Mouse (Mus musculus): ENCODE measurements around the gene Traf1.
A peak's percentile ranks its signal among the peaks of the same experiment; 100 is the strongest.

Gene Traf1

DNA sequence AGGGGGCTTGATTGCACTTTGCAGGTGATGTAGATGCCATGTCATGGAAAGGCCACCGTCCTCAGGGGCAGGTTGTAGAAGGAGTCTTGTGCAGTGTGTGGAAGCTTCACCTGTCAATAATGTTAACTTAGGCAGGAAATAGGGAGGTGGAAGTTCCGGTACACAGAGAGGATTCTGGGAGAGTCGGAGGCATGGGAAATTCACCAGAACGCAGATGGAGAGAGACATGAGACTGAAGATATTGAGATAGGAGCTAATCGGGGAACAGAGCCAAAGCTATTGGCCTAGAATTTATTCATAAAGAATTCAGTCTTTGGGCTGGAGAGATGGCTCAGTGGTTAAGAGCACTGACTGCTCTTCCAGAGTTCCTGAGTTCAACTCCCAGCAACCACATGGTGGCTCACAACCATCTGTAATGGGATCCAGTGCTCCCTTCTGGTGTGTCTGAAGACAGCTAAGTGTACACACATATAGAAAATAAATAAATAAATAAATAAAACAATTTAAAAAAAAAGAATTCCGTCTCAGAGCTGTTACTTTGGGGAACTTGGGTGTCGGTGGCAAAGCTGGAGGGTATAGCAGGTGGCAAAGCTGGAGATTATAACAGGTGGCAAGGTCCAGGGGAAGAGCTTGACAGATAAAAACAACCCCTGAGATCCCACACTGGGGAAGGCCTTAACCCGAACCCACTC, 4.8 kb upstream of the Traf1 start:
- no peak for DNase-seq (ENCODE audit: low spot score in 2 of 2)

DNA sequence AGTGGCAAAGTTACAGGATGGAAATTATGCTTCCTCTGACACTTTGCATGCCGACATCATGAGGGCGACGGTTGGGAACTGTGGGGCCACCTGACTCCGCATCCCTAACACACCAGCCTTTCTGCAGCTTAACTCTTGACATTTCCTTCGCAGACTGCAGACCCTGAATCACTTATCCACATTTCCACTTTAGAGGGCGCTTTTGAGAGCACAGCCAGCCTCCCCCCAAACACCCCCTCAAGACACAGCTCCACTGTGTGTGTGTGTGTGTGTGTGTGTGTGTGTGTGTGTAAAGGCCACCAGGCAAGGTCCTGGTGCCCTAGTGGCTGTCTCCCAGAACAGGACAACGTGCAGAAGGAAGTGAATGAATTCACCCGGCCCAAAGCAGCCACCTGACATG, 4.2 kb upstream of the Traf1 start:
- no peak for DNase-seq (ENCODE audit: low spot score in 2 of 2)

DNA sequence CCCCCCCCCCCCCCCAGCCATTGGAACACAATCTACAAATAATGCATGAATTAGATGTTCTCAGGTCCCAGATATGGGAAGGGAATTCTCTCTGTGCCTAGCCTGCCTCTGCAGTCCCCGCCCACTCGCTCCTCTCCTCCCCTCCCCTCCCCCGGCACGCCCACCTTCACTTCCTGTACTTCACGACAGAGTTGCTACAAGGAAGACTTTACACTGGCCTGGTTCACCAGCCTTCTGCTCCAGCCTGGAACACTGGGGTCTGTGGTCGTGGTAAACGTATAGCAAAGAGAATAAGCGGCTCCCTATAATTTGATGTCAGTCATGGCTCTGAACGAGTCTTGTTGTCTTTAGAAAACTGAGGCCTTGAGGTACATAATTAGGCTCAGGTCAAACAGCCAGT, 3.7 kb upstream of the Traf1 start:
- peak; percentile 54 to 60 for DNase-seq (ENCODE audit: low spot score in 2 of 2)

DNA sequence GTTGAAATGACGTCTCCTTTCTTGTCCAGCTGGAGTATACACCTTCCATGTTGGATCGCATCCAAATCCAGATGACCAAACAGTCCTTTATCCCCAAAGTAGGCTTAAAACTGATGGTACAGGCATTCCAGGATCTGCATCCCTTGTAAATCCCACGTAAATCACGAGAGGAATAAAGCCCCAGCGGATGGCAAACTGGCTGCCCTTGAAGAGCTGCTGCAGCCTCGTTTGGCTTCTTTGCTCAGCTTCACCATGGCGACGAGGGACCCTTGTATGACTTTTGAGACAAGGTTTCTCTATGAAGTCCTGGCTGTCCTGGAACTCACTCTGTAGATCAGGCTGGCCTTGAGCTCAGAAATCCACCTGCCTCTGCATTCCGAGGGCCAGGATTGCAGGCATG, 3.1 kb upstream of the Traf1 start:
- no peak for DNase-seq (ENCODE audit: low spot score in 2 of 2)

DNA sequence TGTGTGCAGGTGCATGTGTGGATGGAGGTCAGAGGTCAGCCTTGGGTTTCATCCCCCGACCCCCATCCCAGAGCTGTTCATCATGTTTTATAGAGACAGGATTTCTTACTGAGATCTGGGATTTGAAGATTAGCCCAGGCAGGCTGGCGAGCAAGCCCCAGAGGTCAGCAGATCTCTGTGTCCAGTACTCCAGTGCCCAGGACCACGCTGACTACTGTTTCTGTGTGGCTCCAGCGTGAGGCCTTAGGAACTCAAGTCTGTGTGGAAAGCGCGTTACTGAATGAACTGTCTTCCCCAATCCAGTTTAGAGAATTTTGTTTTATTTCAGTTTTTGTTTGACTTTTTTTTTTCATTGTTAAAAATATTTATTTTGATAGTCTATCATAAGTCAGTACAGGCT, 2.7 kb upstream of the Traf1 start:
- DNase-seq (ENCODE audit: low spot score in 2 of 2): no peak

DNA sequence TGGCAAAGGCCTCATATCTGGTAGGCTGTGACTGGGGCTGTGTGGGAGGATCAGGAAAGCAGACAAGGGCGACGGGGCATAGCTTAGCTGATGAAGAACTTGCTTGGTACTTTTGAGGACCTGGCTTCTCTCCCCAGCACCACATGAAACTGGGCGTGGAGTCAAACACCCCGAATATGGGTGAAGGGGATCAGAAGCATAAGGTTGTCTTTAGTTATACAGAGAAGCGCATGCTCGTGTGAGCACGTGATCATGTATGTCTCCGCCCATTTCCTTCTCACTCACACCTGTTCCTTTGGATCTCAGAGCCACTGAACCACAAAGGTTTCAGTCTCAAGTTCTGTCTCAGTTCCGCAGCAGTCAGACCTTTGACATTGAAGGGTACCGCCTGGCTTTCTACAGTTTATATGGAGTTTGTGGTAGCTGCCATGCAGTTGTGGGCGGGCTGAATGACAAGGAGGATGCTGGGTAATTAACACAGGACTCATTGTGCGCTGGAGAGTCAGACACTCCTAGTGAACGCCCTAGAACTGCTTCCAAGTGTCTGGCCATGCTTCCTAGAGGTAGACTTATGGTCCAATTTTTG, 1.9 kb upstream of the Traf1 start:
- DNase-seq (ENCODE audit: low spot score in 2 of 2): peak; percentile 32 to 41

DNA sequence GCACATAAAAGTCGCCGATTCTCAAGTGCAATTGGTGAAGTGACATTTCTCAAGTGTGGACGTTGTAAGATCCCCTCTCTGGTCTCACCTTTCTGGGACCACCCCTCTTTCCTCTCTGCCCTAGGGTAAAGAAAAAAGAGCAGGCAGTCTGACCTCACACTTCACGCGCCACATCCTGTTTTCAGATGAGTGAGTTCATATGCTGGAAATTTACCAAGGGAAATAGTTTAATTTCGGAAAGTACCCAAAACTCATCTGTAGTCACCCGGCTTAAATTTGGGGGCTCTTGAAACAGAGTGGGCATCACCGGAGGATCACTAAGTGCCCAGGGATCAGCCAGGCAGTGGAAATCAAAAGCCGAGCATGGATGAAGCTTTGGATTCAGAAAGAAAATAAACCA, 1.3 kb upstream of the Traf1 start:
- DNase-seq (ENCODE audit: low spot score in 2 of 2): no peak

DNA sequence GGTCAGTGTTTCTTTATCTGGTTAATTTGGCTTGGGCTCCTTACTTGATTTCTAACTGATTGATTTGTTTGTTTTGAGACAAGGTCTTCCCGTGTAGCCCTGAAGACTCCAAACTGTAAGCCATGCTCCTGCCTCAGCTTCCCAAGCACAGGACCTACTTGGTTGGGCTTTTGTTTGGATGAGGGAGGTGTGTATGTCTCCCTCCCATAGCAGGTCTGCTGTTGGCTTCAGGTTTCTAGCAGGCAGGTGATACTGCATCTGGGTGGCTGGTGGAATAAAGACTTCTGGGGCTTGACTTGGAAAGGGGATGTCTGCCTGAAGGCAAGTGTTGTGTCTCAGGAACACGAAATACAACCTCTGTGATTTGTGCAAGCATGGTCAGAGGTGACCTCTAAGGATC, 639 bp upstream of the Traf1 start:
- DNase-seq (ENCODE audit: low spot score in 2 of 2): no peak

DNA sequence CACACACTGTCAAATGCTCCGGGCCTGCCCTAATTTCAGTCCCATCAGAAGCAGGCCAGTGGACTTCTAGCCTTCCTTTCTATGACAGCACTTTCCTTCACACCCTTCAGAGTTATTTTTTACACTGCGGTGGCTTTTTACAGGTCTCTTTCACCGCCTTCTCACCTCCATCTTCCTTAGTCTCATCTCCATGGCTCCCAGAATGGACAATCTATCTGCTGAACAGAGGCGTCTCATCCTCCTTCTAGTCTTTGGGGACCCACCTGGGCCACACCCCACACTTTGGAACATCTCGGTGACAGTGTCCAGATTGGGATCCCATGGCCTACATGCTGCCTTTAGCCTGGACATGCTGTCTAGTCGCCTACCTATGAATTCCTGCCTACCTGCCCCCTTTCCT, 606 bp downstream of the Traf1 start:
- DNase-seq (ENCODE audit: low spot score in 2 of 2): no peak

DNA sequence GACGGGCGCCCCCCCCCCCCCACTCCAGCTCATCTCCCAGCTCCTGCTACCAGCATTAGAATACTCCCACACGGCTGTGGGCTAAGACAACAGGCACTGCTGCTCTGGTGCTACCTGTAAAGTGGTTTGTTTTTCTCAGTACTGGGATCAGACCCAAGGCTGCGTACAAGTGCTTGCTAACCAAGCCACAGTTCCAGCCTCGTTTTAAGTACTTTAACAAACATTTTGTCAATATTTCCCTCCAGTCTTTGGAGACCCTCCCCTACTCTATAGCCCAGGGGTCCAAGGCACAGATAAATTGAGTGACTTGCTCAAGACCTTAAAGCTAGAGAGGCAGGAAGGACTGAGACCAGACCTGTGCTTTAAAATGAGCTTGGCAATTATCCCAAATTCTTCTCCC, 1.1 kb downstream of the Traf1 start:
- no peak for DNase-seq (ENCODE audit: low spot score in 2 of 2)

DNA sequence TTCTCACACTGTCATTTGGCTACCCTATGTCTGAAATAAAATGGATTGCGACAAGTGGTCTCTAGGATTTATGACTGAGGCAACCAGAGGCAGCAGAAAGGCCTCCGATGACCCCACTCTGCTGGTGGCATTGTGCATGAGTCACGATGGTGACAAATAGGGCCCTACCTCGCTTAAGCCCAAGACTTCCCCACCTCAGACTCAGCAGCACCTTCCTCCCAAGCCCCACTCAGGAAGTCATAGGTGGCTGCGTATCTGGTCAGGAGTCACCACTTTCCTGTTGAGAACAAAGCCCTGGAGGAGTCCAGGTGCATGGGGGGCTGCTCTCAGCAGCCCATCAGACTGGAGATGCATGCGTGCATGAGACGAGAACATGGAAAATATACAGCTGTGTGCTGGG, 3.0 kb downstream of the Traf1 start:
- no peak for DNase-seq (ENCODE audit: low spot score in 2 of 2)

DNA sequence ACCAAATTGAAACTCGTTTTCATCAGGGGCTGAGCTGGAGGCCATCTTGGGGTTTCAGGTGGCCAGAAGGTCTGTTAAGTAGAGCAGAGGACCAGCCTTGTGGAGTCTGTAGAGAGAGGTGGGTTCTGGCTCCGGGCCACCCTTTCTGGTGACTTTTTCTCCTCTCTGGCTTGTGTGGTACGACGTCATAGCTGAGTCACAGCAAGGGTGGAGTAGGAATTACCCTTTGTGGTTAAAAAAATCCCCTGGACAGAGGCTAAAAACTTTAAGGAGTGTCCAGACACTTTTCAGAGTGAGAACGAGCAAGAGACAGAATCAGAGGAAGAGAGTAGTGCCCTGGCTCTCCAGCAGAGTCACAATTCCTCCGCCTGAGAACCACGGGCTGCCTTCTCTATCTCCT, 3.5 kb downstream of the Traf1 start:
- DNase-seq (ENCODE audit: low spot score in 2 of 2): no peak

DNA sequence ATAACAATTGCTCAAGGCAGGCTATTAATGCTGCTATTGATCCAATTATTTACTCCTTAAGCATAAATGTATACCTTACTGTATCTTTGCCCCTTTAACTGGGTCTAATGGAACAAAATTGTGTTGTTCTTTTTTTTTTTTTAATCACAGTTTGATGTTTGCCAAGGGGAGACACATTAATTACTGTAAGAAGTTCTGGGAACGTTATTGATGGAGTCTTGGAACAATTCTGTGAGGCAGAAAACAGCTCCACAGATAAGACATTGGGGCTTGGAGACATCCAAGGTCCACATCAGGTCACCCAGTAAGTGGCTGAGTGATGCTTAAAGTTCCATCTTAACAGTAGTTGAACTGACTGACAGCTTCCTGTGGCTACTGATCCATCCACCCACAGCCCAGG, 4.2 kb downstream of the Traf1 start:
- no peak for DNase-seq (ENCODE audit: low spot score in 2 of 2)

DNA sequence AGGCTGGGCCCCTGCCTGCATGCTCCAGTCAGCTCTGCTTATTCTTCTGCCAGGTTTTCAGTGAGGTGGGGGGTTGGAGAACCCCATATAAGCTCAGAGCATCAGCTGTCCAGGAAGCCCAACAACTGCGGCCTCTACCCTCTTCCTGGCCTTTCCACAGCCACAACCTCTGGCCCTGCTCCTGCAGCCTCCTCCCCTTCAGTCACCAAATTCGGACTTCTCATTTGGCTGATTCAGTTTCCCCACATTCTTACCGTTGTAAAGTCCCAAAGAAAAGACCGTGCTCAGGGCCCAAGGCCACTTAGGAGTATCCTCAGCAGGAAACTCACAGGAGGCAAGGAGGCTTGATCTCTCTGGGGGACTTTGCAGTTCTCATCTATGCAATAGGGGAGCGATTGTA, 4.6 kb downstream of the Traf1 start:
- DNase-seq (ENCODE audit: low spot score in 2 of 2): no peak

DNA sequence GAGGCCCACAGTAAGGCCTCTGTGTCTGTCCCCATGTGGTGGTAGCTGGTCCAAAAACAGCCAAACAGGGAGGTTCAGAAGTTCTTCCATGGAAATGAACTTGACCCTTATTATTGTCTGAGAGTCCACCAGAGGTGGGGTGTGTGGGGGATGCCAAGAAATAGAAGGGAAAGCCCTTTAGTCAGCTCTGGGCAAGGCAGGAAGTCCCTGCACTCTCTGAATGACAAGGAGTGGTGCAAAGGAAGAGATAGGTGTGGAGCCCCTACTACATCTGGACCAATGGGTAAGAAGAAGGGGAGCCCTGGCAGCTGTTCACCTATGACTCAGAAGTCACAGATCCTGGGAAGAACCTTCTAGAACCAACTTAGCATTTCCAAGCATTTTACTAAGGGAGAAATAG, 7.2 kb downstream of the Traf1 start:
- DNase-seq (ENCODE audit: low spot score in 2 of 2): no peak

DNA sequence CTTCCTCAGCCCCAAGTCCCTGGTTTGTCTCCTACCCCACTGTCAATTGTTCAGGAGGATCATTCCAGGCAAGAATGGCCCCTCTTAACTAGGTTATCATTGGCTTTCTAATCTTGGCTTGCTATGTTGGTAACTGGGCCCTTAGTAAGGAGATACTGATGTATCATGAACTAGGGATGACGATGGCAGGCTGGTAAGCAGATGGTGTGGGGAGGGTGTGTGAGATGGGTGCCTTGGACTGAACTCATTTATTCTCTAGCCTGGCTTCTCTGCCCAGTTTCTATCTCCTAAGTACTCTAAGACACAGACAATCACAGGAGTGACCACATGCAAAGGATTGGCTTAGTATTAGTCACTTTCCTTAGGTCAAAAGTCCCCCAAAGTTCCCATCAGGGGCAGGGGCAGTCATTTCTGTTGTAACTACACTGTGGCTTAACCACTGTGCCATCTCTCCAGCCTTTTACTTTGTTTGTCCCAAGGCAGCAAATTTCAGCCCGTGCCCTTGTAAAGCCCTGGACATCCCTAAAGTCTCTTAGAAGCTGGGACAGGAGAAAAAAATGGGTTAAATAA, 7.9 kb downstream of the Traf1 start:
- no peak for DNase-seq (ENCODE audit: low spot score in 2 of 2)

DNA sequence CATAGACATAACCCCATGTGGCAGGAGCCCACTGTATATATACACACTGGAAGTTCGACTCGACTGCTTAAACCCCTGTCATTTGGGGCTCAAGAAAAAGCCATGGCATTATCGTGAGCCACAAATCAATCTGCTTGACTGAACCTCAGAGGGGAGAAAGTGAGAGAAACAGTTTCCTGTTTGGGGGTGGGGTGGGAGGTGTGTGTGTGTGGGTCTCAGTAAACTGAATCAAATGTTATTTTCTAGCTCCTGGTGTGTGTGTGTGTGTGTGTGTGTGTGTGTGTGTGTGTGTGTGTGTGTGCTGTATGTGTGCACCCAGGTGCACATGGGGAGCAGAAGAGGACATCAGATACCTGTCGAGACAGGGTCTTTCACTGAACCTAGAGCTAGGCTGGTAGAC, 8.6 kb downstream of the Traf1 start:
- DNase-seq (ENCODE audit: low spot score in 2 of 2): no peak

DNA sequence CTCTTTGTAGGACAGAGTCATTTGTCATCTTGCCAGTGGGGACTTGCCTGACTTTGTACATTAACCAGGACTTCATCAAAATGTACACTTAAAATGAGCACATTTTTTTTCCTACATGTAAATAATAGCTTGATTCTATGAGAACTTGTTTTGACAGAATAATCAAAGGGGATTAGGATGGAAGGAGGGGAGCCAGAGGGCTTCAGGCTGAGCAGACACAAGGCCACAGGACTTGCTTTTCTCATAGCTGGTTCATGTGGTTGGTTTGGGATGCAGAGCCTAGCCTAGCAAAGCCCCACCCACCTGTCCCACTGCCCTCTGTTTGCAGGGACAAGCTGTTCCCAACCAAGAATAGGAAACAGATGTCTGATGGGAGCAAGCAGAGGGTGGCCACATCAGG, 10.1 kb downstream of the Traf1 start:
- DNase-seq (ENCODE audit: low spot score in 2 of 2): no peak

DNA sequence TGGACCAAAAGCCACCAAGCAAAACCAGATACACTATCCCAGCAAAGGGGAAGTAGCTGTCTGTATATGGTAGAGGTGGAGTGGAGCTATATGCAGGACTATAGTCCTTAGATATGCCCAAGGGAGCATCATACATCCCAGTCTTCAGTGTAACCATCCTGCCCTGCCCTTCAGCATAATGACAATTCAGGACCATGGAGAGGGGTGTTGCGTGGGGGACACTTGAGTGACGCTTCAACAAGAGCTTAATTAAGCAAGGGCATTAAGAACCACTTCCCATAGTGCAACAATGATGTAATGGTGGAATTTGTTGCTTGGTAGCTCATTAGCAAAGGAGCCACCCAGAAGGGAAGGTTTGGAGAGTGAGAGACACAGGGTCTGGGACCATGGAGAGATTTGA, 12.9 kb downstream of the Traf1 start:
- no peak for DNase-seq (ENCODE audit: low spot score in 2 of 2)

DNA sequence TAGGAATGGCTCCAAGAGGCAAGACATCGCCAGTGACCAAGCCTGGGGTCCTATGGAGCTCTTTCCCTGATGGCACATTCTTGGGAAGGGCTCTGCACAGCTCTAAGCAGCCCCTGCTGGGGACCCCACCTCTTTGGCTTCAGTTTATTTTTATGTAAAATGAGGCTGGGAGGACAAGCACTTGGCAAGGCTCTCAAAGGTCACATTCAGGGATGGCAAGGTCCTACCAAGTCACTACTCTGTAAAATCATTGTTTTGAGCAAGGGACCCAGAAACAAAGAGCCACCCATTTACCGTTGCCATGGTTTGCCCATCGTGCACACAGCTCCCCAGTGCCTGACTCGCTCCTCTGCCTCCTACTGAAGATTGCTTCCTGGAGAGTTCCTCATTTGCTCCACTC, 15.5 kb downstream of the Traf1 start:
- DNase-seq (ENCODE audit: low spot score in 2 of 2): no peak

DNA sequence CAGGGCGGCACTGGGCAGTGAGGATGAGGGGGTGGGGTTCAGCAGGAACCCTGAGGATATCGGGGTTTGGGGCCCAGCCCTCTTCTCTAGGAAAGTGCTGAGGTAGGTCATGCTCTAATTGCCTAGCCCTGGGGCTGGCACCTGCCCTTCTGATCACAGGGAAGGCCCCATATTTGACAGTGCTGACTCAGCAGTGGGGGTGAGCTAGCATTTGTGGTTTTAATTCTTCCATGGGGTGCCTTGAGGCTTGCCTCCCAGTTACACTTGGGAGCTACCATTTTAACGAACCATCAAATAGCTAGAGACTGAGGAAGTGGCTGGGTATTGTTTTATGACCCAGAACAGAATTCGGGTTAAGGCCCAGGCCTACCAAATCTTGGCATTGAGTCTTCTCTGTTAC, 16.0 kb downstream of the Traf1 start:
- DNase-seq (ENCODE audit: low spot score in 2 of 2): no peak

DNA sequence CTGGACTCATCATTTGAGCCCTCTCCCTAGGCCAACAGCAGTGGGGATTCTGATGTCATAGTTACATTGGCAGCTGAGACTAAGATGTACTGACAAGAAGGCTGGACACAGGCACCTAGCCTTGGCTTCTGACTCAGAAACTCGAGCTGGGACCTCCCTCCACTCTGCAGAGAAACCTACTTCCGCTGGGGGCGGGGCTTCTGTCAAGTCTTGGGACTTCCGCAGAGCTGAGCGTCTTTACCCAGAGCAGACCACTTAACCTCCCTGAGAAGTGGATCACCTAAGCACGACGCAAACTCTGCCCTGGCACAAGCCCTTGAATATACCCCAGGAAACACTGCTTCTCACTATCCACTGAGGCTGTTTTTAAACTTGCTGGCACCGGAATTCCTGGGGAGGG, 16.8 kb downstream of the Traf1 start:
- peak; percentile 66 to 75 for DNase-seq (ENCODE audit: low spot score in 2 of 2)

DNA sequence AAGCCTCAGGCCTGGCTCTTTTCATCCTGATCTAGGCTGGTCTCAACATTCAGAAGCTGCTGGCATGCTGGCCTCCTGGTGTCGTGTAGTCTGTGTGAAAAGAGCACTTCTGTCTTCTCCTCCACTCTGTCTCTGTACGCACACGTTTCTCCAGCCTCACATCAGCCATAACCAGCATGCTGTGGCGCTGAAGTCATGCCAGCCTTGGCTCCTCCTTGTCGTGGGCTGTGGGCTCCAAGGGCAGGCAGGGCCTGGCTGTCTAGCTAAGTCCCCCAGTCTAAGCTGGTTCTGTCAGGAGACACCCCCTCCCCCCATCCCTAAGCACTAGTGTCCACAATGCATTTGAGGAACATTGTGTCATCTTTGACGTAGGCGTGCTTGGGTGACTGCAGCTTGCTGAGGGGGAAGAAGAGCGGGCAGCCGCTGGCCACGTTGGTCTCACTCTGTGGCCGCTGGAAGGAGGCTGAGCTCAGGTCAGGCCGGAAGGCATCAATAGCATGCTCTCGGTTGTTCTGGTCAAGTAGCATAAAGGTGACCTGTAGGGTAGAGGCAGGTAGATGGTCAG, 17.9 kb downstream of the Traf1 start:
- DNase-seq (ENCODE audit: low spot score in 2 of 2): no peak
